Mouse (Mus musculus) B cell, adult 2 months (primary cell): ENCODE measurements around the gene Arntl.

ENCODE experiments used
- DNase-seq, 2 experiments: peaks; one replicate each; pipeline ENCODE4 v3.0.0; 2022

Gene Arntl

DNA sequence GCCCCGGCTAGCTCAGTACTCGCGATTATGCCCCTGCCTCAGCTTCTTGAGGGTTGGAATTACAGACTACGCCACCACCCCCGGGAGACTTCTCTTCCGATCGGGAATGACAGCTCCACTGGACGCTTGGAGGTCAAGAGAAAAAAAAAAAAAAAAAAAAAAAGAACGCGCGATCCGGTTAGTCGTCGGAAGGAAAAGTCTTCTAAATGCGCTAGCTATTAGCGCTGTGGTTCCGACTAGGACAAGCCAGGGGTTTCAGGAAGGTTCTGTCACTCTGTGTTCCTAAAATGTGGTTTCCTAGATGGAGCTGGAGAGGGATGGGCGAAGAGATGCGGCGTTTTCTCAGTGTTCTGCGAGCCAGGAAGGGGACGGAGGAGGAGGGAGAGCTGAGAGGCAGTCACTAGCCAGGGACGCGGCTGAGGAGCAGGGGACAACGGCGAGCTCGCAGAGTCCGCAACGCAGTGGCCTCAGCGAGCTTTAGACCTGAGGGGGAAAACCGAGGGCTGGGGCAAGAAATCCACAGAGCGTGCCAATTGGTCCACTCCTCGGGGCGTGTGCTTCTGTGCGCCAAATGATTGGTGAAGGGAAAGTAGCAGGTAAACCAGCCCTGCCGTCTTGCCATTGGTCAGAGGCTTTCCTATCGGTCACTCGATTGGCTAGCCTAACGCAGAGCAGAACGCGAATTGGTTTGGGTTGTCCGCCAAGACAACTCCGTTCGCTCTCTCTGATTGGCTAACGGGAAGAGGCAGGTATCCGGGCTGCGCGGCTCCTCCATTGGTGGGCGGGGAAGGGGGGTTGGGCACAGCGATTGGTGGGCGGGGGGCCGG, at the start of gene Arntl:
Gene Arntl, plus strand, starts transcription at position 822 of the 827 bp plus-strand sequence.
- peak; percentile 86 to 90 for DNase-seq

DNA sequence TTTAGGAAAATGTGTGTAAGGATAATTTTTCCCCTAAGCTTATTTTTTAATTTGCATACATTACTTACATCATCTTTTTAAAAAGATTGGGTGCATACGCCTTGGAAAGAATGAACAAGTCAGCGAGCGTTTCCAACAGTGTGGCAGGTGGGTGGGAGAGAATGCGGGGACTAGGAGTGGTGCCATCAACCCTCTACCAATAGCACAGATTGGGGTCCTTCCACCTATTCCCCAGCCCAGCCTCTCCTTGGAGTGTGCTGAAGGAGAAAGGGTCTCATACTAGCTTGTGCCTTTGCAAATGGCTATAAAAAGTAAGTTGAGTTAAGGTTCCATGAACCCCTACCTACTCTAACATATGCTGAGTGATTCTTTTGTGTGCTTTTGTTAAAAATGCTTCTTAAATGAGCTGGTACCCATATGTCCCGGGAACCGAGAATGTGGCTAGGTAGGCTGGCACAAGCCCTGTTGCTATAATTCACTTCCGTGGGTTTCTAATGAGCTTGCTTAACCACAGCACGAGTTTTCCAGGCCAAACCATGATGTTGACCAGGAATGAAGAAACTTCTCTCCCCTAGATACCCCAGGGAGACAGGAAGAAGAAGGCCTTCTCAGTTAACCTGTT, 46.1 kb upstream of the Arntl start:
- DNase-seq = no peak

DNA sequence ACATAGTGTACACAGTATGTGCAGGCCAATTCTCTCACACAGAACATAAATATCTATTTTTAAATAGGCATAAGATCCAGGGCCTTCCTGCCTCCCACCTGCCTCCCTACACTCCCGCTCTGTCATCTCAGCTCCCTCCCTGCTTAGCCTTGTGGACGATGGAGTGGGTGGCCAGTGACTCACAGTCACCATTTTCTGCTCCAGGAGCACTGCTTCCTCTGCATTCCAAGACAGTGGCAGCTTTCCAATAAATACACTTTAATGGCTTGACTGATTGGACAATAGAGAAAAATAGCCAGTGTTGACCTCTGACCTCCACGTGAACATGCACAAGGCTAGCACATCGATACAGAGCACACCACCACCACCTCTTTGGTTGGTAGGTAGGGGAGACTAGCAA, 42.5 kb upstream of the Arntl start:
- DNase-seq = no peak

DNA sequence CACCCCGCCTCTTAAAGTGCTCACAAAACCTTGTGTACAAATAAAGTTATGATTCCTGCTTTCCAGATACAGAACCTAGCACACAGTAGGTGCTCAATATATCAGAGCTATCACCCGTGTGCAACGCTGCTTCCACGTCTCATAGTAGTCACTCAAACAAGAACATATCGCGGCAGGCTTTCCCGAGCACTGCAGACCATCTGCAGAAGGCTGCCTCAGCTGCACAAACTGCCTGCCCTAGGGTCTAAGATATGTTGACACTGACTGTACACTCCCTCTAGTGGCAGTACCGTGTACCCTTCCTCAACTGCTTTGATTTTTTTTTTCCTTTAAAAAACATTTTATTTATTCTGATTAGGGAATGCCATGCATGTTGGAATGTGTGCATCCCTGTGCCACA, 40.2 kb upstream of the Arntl start:
- DNase-seq = peak; percentile 15 to 19

DNA sequence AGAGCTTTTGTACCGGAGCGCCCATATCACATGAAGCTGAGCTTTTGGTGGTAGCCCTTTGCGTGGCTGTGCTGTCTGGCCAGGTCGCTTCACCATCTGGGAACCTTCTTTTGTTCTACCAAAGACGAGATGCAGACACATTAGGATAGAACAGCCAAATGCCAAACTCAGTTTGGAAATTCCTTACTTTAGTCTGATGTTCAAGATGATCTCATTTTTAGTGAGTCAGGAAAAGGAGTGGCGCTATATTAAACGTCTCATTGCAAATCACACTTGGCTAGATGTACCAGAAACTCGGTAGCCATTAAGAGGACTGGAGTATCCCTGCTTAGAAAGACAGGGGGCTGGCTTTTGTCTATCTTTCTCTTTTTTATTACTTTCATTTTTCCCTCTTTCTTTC, 38.7 kb upstream of the Arntl start:
- no peak for DNase-seq

DNA sequence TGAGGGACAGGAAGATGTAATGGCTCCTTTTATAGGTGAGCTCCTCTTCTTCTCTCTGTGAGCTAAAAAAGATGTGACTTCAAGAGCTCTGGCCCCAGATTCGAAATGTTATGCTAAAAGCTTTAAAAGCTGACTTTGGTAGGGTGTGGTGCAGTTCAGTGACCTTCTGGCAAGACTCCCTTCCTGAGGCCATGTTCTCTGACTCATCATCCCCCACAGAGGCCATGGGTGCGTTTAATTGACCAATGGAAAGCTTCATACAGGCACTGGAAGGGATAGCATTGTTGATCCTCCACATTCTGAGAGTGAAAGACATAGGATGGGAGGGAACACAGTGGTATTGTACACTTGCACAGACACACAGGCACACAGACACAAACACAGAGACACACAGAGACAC, 34.8 kb upstream of the Arntl start:
- DNase-seq = no peak

DNA sequence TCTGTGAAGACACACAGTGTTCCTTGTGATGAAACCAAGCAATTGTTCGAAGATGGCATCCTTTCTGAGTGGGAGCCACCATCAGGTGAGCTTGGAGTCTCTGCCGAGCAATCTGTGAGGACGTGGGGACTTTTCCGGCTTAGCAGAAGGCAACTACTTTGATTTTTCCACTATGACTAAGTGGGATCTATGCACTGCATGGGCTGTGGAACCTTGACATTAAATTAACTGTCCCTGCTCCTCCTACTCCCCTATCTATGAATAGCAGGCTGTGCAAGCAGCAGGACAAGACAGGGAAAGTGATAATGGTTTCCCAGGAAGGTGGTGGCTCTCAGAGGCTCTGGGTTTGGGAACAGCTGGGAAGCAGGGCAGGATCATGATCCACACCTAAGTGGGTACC, 31.8 kb upstream of the Arntl start:
- no peak for DNase-seq

DNA sequence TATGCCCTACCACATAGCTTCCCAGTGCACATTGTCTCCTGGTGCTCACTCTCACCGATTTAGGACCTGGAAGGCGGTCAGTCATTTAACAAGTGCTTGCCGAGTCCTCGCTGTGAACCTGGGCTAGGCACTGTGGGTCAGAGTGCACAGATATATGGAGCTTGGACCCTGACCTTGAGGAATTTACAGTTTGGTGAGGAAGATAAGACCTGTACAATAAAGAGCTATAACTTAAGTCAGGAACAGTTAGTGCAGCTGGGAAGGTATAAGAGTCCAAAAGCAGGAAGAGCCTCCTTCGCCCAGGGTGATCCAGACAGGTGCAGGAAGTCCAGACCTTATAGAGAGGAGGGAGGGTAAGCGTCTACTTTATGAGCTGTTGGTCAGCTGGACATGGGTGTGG, 29.2 kb upstream of the Arntl start:
- DNase-seq = no peak

DNA sequence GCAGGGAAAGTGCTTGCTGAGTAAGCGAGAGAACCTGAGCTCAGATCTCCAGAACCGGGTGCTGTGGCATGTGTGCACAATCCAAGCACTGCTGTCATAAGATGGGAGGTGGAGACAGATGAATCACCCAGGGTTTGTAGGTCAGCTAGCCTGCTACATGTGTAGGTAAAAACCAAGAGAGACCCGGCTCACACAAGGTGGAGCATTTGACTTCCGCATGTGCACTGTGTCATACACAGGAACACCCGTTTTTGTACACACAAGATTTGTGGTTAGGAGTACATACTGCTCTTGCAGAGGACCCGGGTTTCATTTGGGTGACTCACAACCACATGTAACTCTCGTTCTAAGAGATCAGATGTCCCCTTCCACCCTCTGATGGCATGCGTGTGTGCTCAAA, 23.5 kb upstream of the Arntl start:
- DNase-seq = no peak

DNA sequence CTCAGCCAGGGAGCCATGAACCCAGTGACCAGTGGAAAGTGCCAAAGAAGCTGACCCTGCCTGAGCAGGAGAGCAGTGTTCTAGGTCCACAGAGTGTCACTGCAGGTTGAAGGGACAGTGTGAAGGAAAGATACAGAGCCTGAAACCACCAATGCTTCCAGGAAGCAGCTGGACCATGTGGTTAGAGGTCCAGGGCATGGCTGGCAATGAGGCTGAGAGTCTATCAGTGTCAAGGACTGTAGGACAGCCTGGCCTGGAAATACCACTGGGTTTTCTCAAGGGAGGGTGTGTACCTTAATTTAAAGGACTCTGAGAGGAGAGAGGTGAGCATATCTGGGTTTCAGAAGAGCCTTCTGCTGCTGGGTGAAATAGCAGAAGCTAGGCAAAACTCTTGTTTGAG, 22.2 kb upstream of the Arntl start:
- DNase-seq = no peak

DNA sequence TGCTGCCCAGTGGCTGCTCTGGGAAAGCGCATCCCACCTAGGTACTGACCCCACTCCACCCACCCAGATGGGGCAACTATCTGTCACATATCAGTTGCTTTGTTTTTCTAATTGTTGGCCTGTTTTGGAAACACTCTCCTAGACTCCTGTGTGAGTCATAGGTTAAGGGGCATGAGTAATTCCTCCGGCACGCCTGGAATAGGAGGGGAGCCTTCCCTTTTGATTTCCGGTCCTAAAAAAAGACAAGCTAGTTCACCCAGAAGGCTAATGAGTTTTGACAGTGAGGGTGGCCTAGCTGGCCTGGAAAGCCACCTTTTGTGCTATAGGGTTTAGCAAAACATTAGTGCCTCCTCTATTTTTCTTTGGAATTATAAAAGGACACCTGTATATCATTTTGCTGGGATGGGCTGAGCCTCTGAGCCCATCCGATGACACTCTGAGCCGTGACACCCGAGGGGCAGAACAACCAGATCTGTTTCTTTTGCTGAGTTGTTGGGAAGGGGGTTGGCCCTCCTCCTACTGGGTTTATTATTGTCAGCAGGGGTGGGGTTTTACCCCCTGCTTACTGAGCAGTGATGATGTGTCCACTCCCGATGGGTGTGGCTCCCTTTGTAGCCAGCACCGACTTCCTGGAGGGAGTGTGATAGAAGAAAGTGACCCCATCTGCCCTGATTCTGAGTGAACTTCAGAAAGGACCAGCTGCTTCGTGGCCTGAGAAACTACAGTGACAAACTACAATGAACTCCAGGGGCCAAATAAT, 21.0 kb upstream of the Arntl start:
- DNase-seq = no peak

DNA sequence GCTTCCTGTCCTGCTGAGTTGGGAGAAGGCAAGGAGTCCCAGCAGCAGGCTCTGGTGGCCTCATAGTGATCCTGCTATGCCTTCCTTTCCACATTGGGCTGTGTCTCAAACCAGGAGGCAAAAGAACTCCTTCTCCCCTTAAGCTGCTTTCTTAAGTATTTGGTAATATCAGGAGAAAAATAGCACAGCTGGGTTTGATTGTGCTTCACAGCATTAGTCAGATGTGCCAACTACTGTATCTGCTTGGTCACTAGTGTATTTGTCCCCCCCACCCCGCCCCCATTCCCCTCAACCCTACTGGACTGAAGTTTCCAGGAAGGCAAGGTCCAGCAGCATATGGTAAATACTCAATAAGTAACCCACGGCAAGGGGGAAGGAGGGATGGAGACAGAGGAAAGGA, 19.2 kb upstream of the Arntl start:
- no peak for DNase-seq

DNA sequence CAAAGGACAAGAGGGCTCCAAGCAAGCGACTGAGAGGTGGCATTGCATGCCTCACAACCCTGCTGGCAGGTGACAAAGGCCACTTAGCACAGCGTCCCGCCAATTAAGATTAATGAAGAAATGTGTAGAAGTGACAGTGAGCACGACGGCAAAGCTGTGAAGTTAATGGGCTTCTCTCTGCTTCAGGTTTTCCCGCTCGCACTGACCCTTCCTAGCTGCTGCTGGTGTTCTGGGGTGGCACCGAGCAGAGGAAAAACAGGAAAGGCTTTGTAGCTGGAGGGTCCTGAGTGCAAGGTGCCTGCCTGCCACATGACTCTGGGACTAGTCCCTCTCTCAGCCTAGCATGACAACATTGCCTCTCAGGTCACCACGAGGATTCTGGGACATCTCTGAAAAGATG, 18.7 kb upstream of the Arntl start:
- no peak for DNase-seq

DNA sequence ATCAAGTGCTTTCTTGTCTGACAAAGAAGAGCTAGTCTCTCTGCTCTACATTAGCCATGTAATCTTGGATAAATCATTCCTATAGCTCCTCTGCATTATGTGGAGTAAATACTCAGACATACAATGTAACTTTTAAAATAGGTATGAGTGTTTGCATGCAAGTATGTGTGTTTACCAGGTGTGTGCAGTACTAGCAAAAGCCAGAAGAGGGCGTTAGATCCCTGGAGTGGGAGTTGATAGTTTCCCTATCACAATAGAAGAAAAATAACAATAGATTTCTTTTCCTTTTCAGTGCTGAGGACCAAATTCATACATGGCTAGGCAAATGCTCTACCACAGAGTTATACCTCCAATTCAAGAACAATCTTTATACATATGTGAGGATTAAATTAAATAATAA, 15.5 kb upstream of the Arntl start:
- DNase-seq = peak; percentile 12 to 31

DNA sequence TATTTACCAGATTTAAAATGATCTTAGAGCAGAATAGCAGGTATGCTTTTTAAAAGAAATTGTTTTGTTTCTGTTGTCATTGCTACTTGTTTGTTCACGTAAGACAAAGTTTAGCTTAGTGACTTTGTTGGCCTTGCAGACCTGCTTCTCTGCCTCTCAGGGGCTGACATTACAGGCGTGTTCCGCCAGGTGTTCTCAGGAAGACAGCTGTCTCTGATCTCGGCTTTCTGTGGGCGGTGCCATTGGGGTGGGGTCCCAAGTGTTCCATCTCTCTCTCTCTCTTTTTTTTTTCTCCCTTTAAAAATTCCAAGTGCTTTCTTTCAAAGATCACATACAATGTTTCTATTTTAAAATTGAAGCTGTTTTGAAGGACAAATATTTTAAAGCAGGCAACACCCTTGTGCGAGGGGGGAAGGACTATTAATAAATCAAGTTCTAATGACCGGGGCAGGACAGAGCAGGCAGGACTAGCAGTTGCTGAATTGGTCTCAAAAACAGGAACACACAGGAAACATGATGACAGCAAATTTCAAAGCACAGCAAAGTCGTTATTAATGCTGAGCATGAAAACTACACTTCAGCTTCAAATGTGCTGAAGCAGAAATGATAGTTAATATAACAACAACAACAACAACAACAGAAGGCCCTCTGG, 14.4 kb upstream of the Arntl start:
- DNase-seq = no peak

DNA sequence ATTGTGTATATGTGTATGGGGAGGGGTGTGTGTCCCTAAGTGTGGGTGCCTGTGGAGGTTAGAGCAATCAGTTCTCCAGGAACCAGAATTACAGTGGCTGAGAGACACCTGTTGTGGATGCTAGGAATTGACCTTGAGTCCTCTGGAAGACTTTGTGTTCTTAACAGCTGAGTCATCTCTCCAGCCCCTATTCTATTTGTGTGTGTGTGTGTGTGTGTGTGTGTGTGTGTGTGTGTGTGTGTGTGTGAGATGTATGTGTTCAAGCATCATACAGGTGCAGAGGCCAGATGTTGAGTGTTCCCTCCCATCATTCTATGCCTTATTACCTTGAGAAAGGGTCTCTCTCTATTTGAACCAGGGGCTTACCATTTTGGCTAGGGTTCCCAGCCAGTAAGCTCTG, 13.4 kb upstream of the Arntl start:
- DNase-seq = no peak

DNA sequence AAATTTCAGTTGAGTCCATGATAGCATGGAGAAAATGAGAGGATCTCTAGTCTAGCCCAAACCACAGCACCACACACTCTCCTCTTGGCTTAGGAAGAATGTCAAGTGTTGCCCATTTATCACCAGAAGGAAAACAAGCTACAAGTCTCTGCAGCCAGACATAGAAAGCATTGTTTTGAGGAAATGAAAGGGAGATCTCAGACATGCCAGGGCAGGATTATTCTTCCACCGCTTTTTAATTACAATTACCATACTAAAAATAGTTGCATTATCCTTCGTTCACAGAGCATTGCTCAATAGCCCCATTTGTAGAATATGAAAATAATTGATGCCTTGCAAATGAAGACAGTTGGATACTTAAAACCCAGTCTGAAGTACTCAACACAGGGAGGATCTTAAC, 12.0 kb upstream of the Arntl start:
- no peak for DNase-seq

DNA sequence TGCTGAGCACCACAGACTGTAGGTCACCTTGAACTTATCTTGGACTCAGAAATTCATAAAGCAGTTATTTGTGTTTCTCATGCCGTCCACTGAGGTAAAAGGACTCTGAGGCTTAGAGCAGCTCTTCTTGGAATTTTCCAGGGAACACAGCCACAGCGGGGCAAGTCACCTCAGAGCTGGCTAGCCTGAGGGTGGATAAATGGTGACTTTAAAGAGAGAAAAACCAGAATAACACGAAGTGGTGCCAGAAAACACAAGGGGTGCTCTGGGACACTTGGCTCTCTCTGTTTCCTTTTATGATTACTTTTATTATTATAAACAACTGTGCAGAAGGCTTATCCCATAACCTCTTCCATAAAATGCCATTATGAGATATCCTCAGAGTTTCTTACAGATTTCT, 11.1 kb upstream of the Arntl start:
- DNase-seq = no peak

DNA sequence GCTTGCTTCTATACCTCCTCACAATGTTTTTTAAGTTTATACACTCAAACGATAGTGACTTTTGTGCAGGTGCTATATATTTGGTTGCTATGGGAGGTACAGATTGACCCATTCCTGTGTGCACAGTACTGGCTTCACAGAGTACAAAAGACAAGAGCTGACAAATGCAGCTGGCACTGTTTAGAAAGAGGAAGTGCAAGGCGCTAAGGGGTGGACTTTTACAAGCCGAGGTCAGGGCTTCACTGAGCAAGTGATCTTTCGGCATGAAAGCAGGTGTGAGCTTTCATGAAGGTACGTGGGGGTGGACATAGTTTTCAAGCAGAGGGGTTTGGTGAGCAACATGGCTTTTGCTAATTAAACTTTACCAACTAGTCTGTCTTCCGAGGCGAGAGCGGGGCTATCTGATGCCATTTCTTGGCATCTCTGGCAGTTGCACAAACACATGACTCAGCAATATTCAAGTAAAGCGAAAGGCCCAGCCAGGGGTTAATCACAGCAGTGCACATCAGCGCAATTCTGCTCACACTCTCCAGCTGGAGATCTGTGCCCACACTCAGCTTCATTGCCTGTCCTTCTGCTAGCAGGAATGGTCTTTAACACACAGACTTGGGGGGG, 10.0 kb upstream of the Arntl start:
- DNase-seq = peak; percentile 49 to 52

DNA sequence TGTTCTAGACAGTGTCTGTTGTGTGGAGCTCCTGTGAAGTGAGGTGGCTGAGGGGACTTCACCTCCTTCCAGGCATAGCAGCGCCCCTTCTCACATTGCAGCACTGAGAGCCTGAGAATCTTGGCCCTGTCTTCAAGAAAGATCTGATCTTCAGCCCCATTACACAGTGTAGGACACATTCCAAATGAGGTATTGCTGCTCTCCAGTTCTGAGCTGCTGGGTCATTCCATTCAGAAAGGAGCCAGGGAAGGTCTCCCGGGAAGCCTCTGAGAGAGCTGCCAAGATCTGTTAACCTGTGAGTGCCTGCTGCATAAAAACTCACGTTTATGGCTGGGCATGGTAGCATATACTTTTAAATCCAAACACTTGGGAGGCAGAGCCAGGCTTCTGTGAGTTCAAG, 5.7 kb upstream of the Arntl start:
- DNase-seq = no peak

DNA sequence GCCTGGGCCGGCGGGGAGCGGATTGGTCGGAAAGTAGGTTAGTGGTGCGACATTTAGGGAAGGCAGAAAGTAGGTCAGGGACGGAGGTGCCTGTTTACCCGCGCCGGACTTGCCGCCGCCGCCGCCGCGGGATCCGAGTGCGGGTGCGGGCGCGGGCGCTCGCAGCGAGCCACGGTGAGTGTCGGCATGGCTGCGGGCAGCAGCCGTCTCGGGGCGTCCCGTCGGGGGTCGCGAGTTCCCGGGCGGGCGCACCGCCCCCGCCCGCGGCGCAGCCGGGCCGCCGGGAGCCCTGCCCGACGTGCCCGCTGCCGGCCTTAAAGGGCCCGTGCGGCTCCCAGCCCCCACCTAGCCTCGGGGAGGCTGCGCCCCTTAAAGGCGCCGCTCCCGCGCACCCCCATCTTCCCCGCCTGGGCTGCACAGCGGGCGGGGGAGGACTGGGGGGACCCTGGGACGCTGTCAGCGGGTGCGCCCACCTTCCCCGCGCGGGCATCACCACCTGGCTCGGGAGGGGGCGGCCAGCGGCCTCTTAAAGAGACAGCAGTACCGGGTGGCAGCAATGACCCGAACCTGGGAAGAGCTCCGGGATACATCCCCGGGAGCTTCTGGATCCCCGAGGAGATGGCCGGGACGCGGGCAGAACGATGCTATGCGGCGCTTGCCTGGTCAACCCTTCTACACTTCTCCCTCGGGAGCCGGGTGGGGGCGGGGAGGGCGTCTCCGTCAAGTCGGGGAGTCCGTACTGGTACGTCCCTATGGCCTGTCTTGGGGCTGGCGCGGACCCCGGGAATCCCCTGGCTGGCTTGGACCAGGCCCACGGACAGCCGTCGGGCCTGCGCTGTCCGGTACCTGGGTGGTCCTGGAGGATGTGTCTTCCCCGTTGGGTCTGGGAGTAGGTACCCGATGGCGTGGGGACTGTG, 464 bp downstream of the Arntl start:
- DNase-seq = peak; percentile 37 to 61

DNA sequence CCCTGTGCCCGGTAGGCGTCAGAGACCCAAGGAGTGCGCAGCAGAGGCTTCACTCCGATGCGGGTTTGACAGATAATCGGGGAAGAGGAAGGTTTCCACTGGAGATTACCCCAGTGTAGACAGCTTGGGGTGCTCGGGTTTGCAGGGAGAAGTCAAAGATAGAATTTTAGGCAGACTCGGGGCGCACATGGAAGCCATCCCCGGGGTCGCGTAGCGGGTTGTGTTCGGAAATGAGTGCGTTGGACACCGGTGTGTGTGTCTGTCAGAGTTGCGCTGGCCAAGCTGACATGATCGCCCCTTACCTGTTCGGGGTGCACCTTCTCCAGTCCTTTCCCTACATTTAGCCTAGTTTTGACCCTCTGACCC, 1.1 kb downstream of the Arntl start:
- DNase-seq = peak in 1 of 2 experiments; percentile 12
